29 mouse cellular contexts compared by ENCODE assay signal in genomic region chr17:80307251-80307650, GRCm38 (mm10). TPM values are rescaled to one million over a fixed set of nuclear protein-coding genes. Genes with fewer than 3 reads are reported as not detected.
A peak's percentile ranks its signal among the peaks of the same experiment; 100 is the strongest.
DNase-seq lines count a peak whose midpoint lies in the region; ATAC-seq and TF ChIP-seq lines count a peak whose summit lies in the region.
"Had no signal": no experiment of that assay in that cellular context is flagged by ENCODE, and none has a peak within 500 bp of the region (broad histone marks: within the 10 kb centered on the region; RNA-seq: fewer than 3 reads in every experiment).

TSS of gene Arhgef33 (plus strand) at chr17:80307407.

- DNase-seq in hindbrain, postnatal 0 days (ENCODE audit: low spot score) = no peak
- DNase-seq in hindbrain, embryonic 11.5 days (ENCODE audit: low spot score) = no peak
- DNase-seq in MEL-GATA-1-ER (ENCODE audit: extremely low read depth, low read depth) = peak; percentile 60
- peak; percentile 64 for DNase-seq in retina, embryonic 14.5 days (ENCODE audit: low spot score)
- DNase-seq in c-Kit-positive CD71-positive TER-119-positive erythroid progenitor cells, embryonic 14.5 days (ENCODE audit: low spot score) = no peak
- DNase-seq in yolk sac, embryonic 10.5 days (ENCODE audit: low spot score) = no peak
- no peak for DNase-seq in gastrocnemius, postnatal 36 days
- DNase-seq: adrenal gland, adult 8-10 months; adrenal gland, postnatal 25 days; cerebellum, adult 8-10 months; cerebellum, postnatal 10 days; cerebellum, postnatal 36 days; gastrocnemius, postnatal 10 days; heart, adult 2 months had no signal

- H3K9me3 ChIP-seq in hindbrain, postnatal 0 days (ENCODE audit: low read length) = no peaks in the 10 kb centered on the region
- H3K9me3 ChIP-seq in hindbrain, embryonic 11.5 days (ENCODE audit: control insufficient read depth, low read length) = no peaks in the 10 kb centered on the region
- H3K9me3 ChIP-seq: forebrain, embryonic 10.5 days; forebrain, embryonic 13.5 days; heart, embryonic 10.5 days; heart, embryonic 13.5 days; hindbrain, embryonic 13.5 days had no signal

- no peak within 1 kb of the TSS for H3K4me3 ChIP-seq in hindbrain, postnatal 0 days (ENCODE audit: low read length)
- H3K4me3 ChIP-seq in hindbrain, embryonic 11.5 days (ENCODE audit: low read depth, low read length) = no peak within 1 kb of the TSS
- H3K4me3 ChIP-seq: forebrain, embryonic 10.5 days; forebrain, embryonic 13.5 days; heart, adult 2 months; heart, embryonic 10.5 days; heart, embryonic 13.5 days; hindbrain, embryonic 13.5 days had no signal

- H3K27ac ChIP-seq in hindbrain, postnatal 0 days = 0 out of 2 replicates have a peak within 1 kb of the TSS, but pooled peaks have one; percentile 11
- no peak within 1 kb of the TSS for H3K27ac ChIP-seq in hindbrain, embryonic 11.5 days (ENCODE audit: low read depth, low read length)
- H3K27ac ChIP-seq: forebrain, embryonic 10.5 days; forebrain, embryonic 13.5 days; heart, adult 2 months; heart, embryonic 10.5 days; heart, embryonic 13.5 days; hindbrain, embryonic 13.5 days had no signal

- no peak for TF ChIP-seq CTCF in hindbrain, postnatal 0 days (IDR thresholded peaks at IDR 0.05; ENCODE audit: low read depth)

- intact Hi-C loops in gastrocnemius, postnatal 36 days (cut with DNase I) = no loop called here

- no peaks in the 10 kb centered on the region; the same call in 1 of the 2 replicates for H3K4me1 ChIP-seq in hindbrain, postnatal 0 days (ENCODE audit: insufficient read depth, low read length)
- H3K4me1 ChIP-seq in hindbrain, embryonic 11.5 days (replicated peaks; ENCODE audit: control insufficient read depth, insufficient read depth, low read length) = no peaks in the 10 kb centered on the region
- H3K4me1 ChIP-seq: heart, embryonic 10.5 days had no signal

- H3K27me3 ChIP-seq in hindbrain, postnatal 0 days (ENCODE audit: insufficient read depth, low read length) = no peaks in the 10 kb centered on the region
- no peaks in the 10 kb centered on the region for H3K27me3 ChIP-seq in hindbrain, embryonic 11.5 days (ENCODE audit: control insufficient read depth, insufficient read depth, low read length)
- H3K27me3 ChIP-seq: forebrain, embryonic 13.5 days; heart, embryonic 13.5 days; hindbrain, embryonic 13.5 days had no signal

- H3K36me3 ChIP-seq in hindbrain, postnatal 0 days (ENCODE audit: insufficient read depth, low read length) = no peaks in the 10 kb centered on the region
- H3K36me3 ChIP-seq in hindbrain, embryonic 11.5 days (ENCODE audit: control insufficient read depth, insufficient read depth, low read length) = no peaks in the 10 kb centered on the region
- H3K36me3 ChIP-seq: forebrain, embryonic 10.5 days; heart, embryonic 10.5 days; heart, embryonic 13.5 days; hindbrain, embryonic 13.5 days had no signal

- no peak within 1 kb of the TSS for H3K4me2 ChIP-seq in hindbrain, postnatal 0 days (ENCODE audit: low read depth, low read length)
- H3K4me2 ChIP-seq in hindbrain, embryonic 11.5 days (replicated peaks; ENCODE audit: low read depth, low read length) = no peak within 1 kb of the TSS
- H3K4me2 ChIP-seq: forebrain, embryonic 13.5 days; heart, embryonic 13.5 days; hindbrain, embryonic 13.5 days had no signal

- WGBS in hindbrain, postnatal 0 days = 91% methylated on average over 1 of the region's 1 CpGs
- 89% methylated on average over 1 of the region's 1 CpGs for WGBS in hindbrain, embryonic 11.5 days

- no peak for ATAC-seq in hindbrain, postnatal 0 days
- ATAC-seq in hindbrain, embryonic 11.5 days (ENCODE audit: low FRiP score) = no peak
- ATAC-seq in granulocyte monocyte progenitor cell, adult 5-6 weeks (replicated peaks; ENCODE audit: poor library complexity, severe bottlenecking) = peak; percentile 53
- ATAC-seq: CD4-positive, CD25-positive, alpha-beta regulatory T cell, adult 4 months; forebrain, embryonic 13.5 days; forebrain, embryonic 16.5 days; hindbrain, embryonic 16.5 days; inflammation-experienced regulatory T-cells, adult 6 months; intestine, embryonic 16.5 days had no signal

- H3K9ac ChIP-seq in hindbrain, postnatal 0 days (replicated peaks; ENCODE audit: low read length) = no peak within 1 kb of the TSS
- no peak within 1 kb of the TSS for H3K9ac ChIP-seq in hindbrain, embryonic 11.5 days (ENCODE audit: low read depth, low read length)
- H3K9ac ChIP-seq: forebrain, embryonic 13.5 days; heart, embryonic 13.5 days; hindbrain, embryonic 13.5 days had no signal

RNA-seq across cellular contexts. Expression of gene Arhgef33, which starts in this region (rescaled TPM):
- 28.4 and 38.2 TPM in 2 replicates for total RNA-seq in hindbrain, postnatal 0 days (2014; rRNA removed)
- 9.0 and 11.1 TPM in 2 replicates for polyA plus RNA-seq in hindbrain, postnatal 0 days (2015; fragmentation: Nextera tagmentation; extraction: Ambion mirVana)
- 0.50 and 1.7 TPM in 2 replicates for polyA plus RNA-seq in hindbrain, embryonic 11.5 days (2014; fragmentation: Nextera tagmentation; extraction: Ambion mirVana)
- total RNA-seq in granulocyte monocyte progenitor cell, adult 5-6 weeks (2014; fragmentation: Nextera tagmentation) = 1.0 TPM in 1 of 2 replicates, not detected in the other
- total RNA-seq in granulocyte monocyte progenitor cell, adult 5-6 weeks (2017) = 4.1 TPM in 1 of 2 replicates, not detected in the other
- total RNA-seq in gastrocnemius, postnatal 36 days (2021) = under 1 TPM in 1 of 2 experiments, not detected in 1; 0.27 TPM
- total RNA-seq: gastrocnemius, adult 18-20 months; heart, postnatal 25 days; hematopoietic stem cell, adult 5-6 weeks had no signal
- polyA plus RNA-seq: C2C12; CD4-positive, CD25-positive, alpha-beta regulatory T cell, adult 4 months had no signal

Comparison
In these comparisons a context has a peak if more than half of its experiments do, and no peak if none do; other contexts are left out.
1. DNase-seq: peak in MEL-GATA-1-ER (single experiment) and retina, embryonic 14.5 days (single experiment); none in hindbrain, postnatal 0 days (single experiment), hindbrain, embryonic 11.5 days (single experiment), c-Kit-positive CD71-positive TER-119-positive erythroid progenitor cells, embryonic 14.5 days (single experiment), yolk sac, embryonic 10.5 days (single experiment) and gastrocnemius, postnatal 36 days (0 of 2).